Mouse (Mus musculus) gastrocnemius, postnatal 25 days (tissue): ENCODE results near the gene Tmtc4. TPM values are rescaled to one million over a fixed set of nuclear protein-coding genes. Genes with fewer than 3 reads are reported as not detected.

Experiments used
- DNase-seq: peaks from one replicate; pipeline ENCODE4 v3.0.0; 2022
- long read RNA-seq, 2 experiments: library from polyadenylated mRNA; stranded (forward); transcript quantifications; one replicate each; pipeline ENCODE4 v2.0.0; 2021
- total RNA-seq, 2 experiments: library from RNA; stranded (reverse); gene quantifications; 1 replicate in 1 of 2; 2 replicates in 1 of 2; pipeline ENCODE4 v1.2.3; 2021

Tmtc4 gene
- total RNA-seq, result 1 to 10 TPM; 2.8 to 3.2 TPM
- long read RNA-seq, experiment 1, partial matches to known transcripts, result 0 of 3 reads
- long read RNA-seq, experiment 1, other reads (novel, unspliced or antisense), result 2 of 3 reads
- long read RNA-seq, experiment 2, partial matches to known transcripts, result 1 of 3 reads
- long read RNA-seq, experiment 2, other reads (novel, unspliced or antisense), result 1 of 3 reads

GRCm38 (mm10) chr14:122983226-122984215 lies at the start of gene Tmtc4:
Gene Tmtc4, minus strand, starts transcription at chr14:122984035.
- peak; percentile 96 for DNase-seq

GRCm38 (mm10) chr14:123032435-123032834 lies 48.6 kb upstream of the Tmtc4 start:
- no peak for DNase-seq

- DNase-seq, result no peak
Observed at GRCm38 (mm10) chr14:123027876-123028275, 44.0 kb upstream of the Tmtc4 start.

- DNase-seq, result no peak
Observed at GRCm38 (mm10) chr14:123022981-123023380, 39.1 kb upstream of the Tmtc4 start.

GRCm38 (mm10) chr14:123016310-123016709 lies 32.5 kb upstream of the Tmtc4 start:
- DNase-seq, result no peak

- DNase-seq, result no peak
Observed at GRCm38 (mm10) chr14:123015687-123016086, 31.9 kb upstream of the Tmtc4 start.

GRCm38 (mm10) chr14:123009108-123010018 lies 25.5 kb upstream of the Tmtc4 start:
- DNase-seq, result no peak

GRCm38 (mm10) chr14:123008672-123009071 lies 24.8 kb upstream of the Tmtc4 start:
- no peak for DNase-seq

- no peak for DNase-seq
Observed at GRCm38 (mm10) chr14:123003715-123004114, 19.9 kb upstream of the Tmtc4 start.

- no peak for DNase-seq
Observed at GRCm38 (mm10) chr14:123001391-123001790, 17.6 kb upstream of the Tmtc4 start.

GRCm38 (mm10) chr14:122997465-122997864 lies 13.6 kb upstream of the Tmtc4 start:
- DNase-seq, result no peak

- no peak for DNase-seq
Observed at GRCm38 (mm10) chr14:122993935-122994334, 10.1 kb upstream of the Tmtc4 start.

- no peak for DNase-seq
Observed at GRCm38 (mm10) chr14:122992937-122993336, 9.1 kb upstream of the Tmtc4 start.

- no peak for DNase-seq
Observed at GRCm38 (mm10) chr14:122990521-122991052, 6.8 kb upstream of the Tmtc4 start.

- DNase-seq, result no peak
Observed at GRCm38 (mm10) chr14:122986404-122986803, 2.6 kb upstream of the Tmtc4 start.

GRCm38 (mm10) chr14:122982571-122983225 lies 1.1 kb downstream of the Tmtc4 start:
- DNase-seq, result peak; percentile 83

GRCm38 (mm10) chr14:122981831-122982485 lies 1.9 kb downstream of the Tmtc4 start:
- DNase-seq, result no peak

- no peak for DNase-seq
Observed at GRCm38 (mm10) chr14:122978871-122979270, 5.0 kb downstream of the Tmtc4 start.

GRCm38 (mm10) chr14:122977797-122978140 lies 6.1 kb downstream of the Tmtc4 start:
- no peak for DNase-seq

- no peak for DNase-seq
Observed at GRCm38 (mm10) chr14:122977056-122977796, 6.6 kb downstream of the Tmtc4 start.
